Mouse (Mus musculus) spleen, adult 2 months (tissue): Measurements from ENCODE around the gene Ddc. TPM values are rescaled to one million over a fixed set of nuclear protein-coding genes. Genes with fewer than 3 reads are reported as not detected.

Experiments
- DNase-seq, 2 experiments: peaks; one replicate each; pipeline versions ENCODE4 v3.0.0 to v3.0.0-alpha.2; 2012 to 2021; ENCODE audit warnings: low spot score in 2 of 2, low read depth in 1 of 2
- H3K27ac ChIP-seq: fragments of 200-500 bp; 2 replicates; pipeline ENCODE4 v1.5.1; 2012; ENCODE audit warnings: low read length, inconsistent platforms; ENCODE audit not compliant: insufficient read depth
- H3K27me3 ChIP-seq: fragments of 200-500 bp; 2 replicates; pipeline ENCODE4 v1.6.1; 2012; ENCODE audit warnings: mild to moderate bottlenecking, moderate library complexity, low read length, inconsistent platforms; ENCODE audit not compliant: control insufficient read depth, insufficient read depth
- H3K36me3 ChIP-seq: fragments of 200-500 bp; 2 replicates; pipeline ENCODE4 v1.6.1; 2012; ENCODE audit warnings: mild to moderate bottlenecking, low read length, inconsistent platforms; ENCODE audit not compliant: control insufficient read depth, insufficient read depth
- H3K4me1 ChIP-seq: fragments of 200-500 bp; 2 replicates; pipeline ENCODE4 v1.6.1; 2011; ENCODE audit warnings: inconsistent platforms; ENCODE audit not compliant: control insufficient read depth, insufficient read depth, insufficient read length
- H3K4me3 ChIP-seq: fragments of 200-500 bp; 2 replicates; pipeline ENCODE4 v1.5.1; 2011; ENCODE audit warnings: mild to moderate bottlenecking, inconsistent platforms; ENCODE audit not compliant: insufficient read depth, insufficient read length; ENCODE audit errors: extremely low read depth
- CTCF ChIP-seq: fragments of 200-500 bp; IDR thresholded peaks from 2 replicates; pipeline ENCODE4 v1.5.1; 2011; ENCODE audit warnings: mild to moderate bottlenecking, inconsistent platforms; ENCODE audit not compliant: insufficient read depth, insufficient read length, insufficient replicate concordance; ENCODE audit errors: extremely low read depth
- POLR2A ChIP-seq: fragments of 200-500 bp; IDR thresholded peaks from 2 replicates; pipeline ENCODE4 v1.6.1; 2011; ENCODE audit warnings: low read depth, low read length, inconsistent platforms
- WGBS: fragments of 180-500 bp; shearing (Covaris S2); methylation state at CpG from one replicate; pipeline ENCODE4 v1.1.7; 2018; 5-methylcytosine and 5-hydroxymethylcytosine counted together
- polyA plus RNA-seq: library from polyadenylated mRNA; depleted of rRNA; stranded (reverse); fragments of >200 nt; gene quantifications from 2 replicates; pipeline ENCODE4 v1.2.3, GENCODE M21; 2012

The Ddc gene
- polyA plus RNA-seq, 1 experiment, result 0.35 TPM

GRCm38 (mm10) chr11:11776071-11776821, 121.7 kb downstream of the Ddc start:
- WGBS, result 59% methylated on average over 4 of the region's 4 CpGs
- Histone ChIP-seq H3K4me3 (no peak overlapping the region), H3K4me1 (peaks cover 29% of the 10 kb centered on the region; the same call in 1 of the 2 replicates), H3K36me3 (peaks cover 6% of the 10 kb centered on the region), H3K27ac (peak overlapping the region; percentile 70), H3K27me3 (no peaks in the 10 kb centered on the region)
- no peak for DNase-seq
- no peak for TF ChIP-seq CTCF
- TF ChIP-seq POLR2A, result no peak

- Histone ChIP-seq H3K27ac (peak overlapping the region; percentile 70; the same call in 1 of the 2 replicates), H3K4me3 (no peak overlapping the region), H3K4me1 (peaks cover 32% of the 10 kb centered on the region), H3K27me3 (no peaks in the 10 kb centered on the region), H3K36me3 (peaks cover 16% of the 10 kb centered on the region)
- DNase-seq, result no peak
- TF ChIP-seq POLR2A (no peak), CTCF (no peak)
- WGBS, result 76% methylated on average over 5 of the region's 5 CpGs
Observed at GRCm38 (mm10) chr11:11774893-11775292, 123.1 kb downstream of the Ddc start.

GRCm38 (mm10) chr11:11774384-11774783, 123.6 kb downstream of the Ddc start:
- Histone ChIP-seq H3K4me1 (peaks cover 32% of the 10 kb centered on the region), H3K36me3 (peaks cover 21% of the 10 kb centered on the region), H3K4me3 (no peak overlapping the region), H3K27me3 (no peaks in the 10 kb centered on the region), H3K27ac (peak overlapping the region; percentile 70; the same call in 1 of the 2 replicates)
- TF ChIP-seq POLR2A (no peak), CTCF (no peak)
- no peak for DNase-seq
- WGBS, result 90% methylated on average over 4 of the region's 4 CpGs

- no peaks in the 10 kb centered on the region for H3K27me3 ChIP-seq
- no peak overlapping the region for H3K27ac ChIP-seq
- peaks cover 31% of the 10 kb centered on the region for H3K36me3 ChIP-seq
- no peak for DNase-seq
- WGBS, result 89% methylated on average over 4 of the region's 4 CpGs
- no peak for TF ChIP-seq POLR2A
- TF ChIP-seq CTCF, result no peak
- peaks cover 42% of the 10 kb centered on the region for H3K4me1 ChIP-seq
- no peak overlapping the region for H3K4me3 ChIP-seq
Observed at GRCm38 (mm10) chr11:11772196-11772595, 125.7 kb downstream of the Ddc start.

GRCm38 (mm10) chr11:11770691-11771090, 127.3 kb downstream of the Ddc start:
- no peak for DNase-seq
- Histone ChIP-seq H3K27me3 (no peaks in the 10 kb centered on the region), H3K4me1 (peaks cover 39% of the 10 kb centered on the region), H3K27ac (no peak overlapping the region), H3K36me3 (peaks cover 34% of the 10 kb centered on the region), H3K4me3 (no peak overlapping the region)
- 93% methylated on average over 3 of the region's 3 CpGs for WGBS
- TF ChIP-seq CTCF (no peak), POLR2A (no peak)

- H3K27ac ChIP-seq, result no peak overlapping the region
- peaks cover 37% of the 10 kb centered on the region for H3K4me1 ChIP-seq
- no peak overlapping the region for H3K4me3 ChIP-seq
- 96% methylated on average over 20 of the region's 20 CpGs for WGBS
- H3K36me3 ChIP-seq, result peaks cover 35% of the 10 kb centered on the region
- no peak for TF ChIP-seq CTCF
- no peak for TF ChIP-seq POLR2A
- DNase-seq, result no peak
- no peaks in the 10 kb centered on the region for H3K27me3 ChIP-seq
Observed at GRCm38 (mm10) chr11:11769281-11769680, 128.7 kb downstream of the Ddc start.

GRCm38 (mm10) chr11:11768057-11768456, 129.9 kb downstream of the Ddc start:
- H3K36me3 ChIP-seq, result peaks cover 35% of the 10 kb centered on the region
- TF ChIP-seq POLR2A (no peak), CTCF (no peak)
- DNase-seq, result no peak
- no peaks in the 10 kb centered on the region for H3K27me3 ChIP-seq
- 74% methylated on average over 2 of the region's 2 CpGs for WGBS
- no peak overlapping the region for H3K4me3 ChIP-seq
- H3K4me1 ChIP-seq, result peaks cover 42% of the 10 kb centered on the region
- peak overlapping the region; percentile 70 for H3K27ac ChIP-seq
